Mouse (Mus musculus): ENCODE results near the gene Eif2s3y.

Gene Eif2s3y

GRCm38 (mm10) chrY:1009882-1010751 lies at the start of gene Eif2s3y:
TSS of gene Eif2s3y (plus strand) at chrY:1010543.
- DNase-seq (ENCODE audit: low read depth, low spot score), result no peak

Data from WW6 (cell line).